Mouse (Mus musculus) C2C12 (cell line): ENCODE results near the gene Sell.

Experiments
- CEBPB ChIP-seq: IDR thresholded peaks from one replicate; pipeline ENCODE4 v1.6.1; 2011; ENCODE audit warnings: low read depth, mild to moderate bottlenecking, control low read depth, moderate library complexity
- CTCF ChIP-seq: IDR thresholded peaks from one replicate; pipeline ENCODE4 v1.5.1; 2011; ENCODE audit not compliant: control insufficient read depth, insufficient read depth, insufficient read length
- USF1 ChIP-seq: IDR thresholded peaks from one replicate; pipeline ENCODE4 v1.6.1; 2011; ENCODE audit warnings: low read depth, mild to moderate bottlenecking, control low read depth, moderate library complexity

DNA sequence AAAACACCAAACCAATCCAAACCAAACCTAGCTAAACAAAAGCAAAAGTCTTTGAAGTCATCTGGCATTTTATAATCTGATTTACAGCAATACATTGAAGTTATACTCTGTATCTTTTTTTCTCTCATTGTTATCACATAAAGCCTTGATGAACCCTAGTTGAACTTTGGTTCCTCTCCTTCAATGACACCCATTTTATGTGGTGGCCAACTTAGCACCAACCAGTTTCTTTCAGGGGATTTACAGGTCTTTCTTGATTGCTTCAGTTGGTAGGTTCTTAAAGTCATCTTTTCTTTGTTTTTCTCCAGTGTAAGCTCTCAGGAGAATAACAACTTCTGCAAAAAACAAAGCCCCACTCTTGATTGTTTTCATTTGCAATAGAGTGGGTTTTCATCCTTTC, 7.5 kb downstream of the Sell start:
- TF ChIP-seq CTCF (no peak), CEBPB (no peak), USF1 (no peak)
